Mouse (Mus musculus) heart, embryonic 13.5 days (tissue): ENCODE data around the gene Zfp456. TPM values are rescaled to one million over a fixed set of nuclear protein-coding genes. Genes with fewer than 3 reads are reported as not detected.
A peak's percentile ranks its signal among the peaks of the same experiment; 100 is the strongest.
"Not testable (repeated sequence)": the region's sequence is repeated elsewhere in the genome, so short reads cannot be mapped to it uniquely, and the experiment has no call there.

Source experiments
- ATAC-seq: fragments of 200-750 bp; cut with Nextera tagmentation; 2 replicates; pipeline ENCODE4 v1.8.0; 2017; ENCODE audit warnings: moderate TSS enrichment; ENCODE audit not compliant: insufficient number of reproducible peaks, low FRiP score, low TSS enrichment; ENCODE audit errors: extremely low read depth
- H3K27ac ChIP-seq: fragments of 300-500 bp; sonication (generic); replicated peaks from 2 replicates; pipeline ENCODE4 v1.5.1; 2015; ENCODE audit warnings: moderate library complexity, mild to moderate bottlenecking, inconsistent platforms
- H3K27me3 ChIP-seq: fragments of 300-500 bp; sonication (generic); replicated peaks from 2 replicates; pipeline ENCODE4 v1.6.1; 2015; ENCODE audit warnings: mild to moderate bottlenecking, inconsistent platforms
- H3K36me3 ChIP-seq: fragments of 300-500 bp; sonication (generic); 2 replicates; pipeline ENCODE4 v1.6.1; 2015; ENCODE audit warnings: mild to moderate bottlenecking, inconsistent platforms
- H3K4me1 ChIP-seq: fragments of 300-500 bp; sonication (generic); 2 replicates; pipeline ENCODE4 v1.6.1; 2015; ENCODE audit warnings: inconsistent platforms
- H3K4me2 ChIP-seq: fragments of 300-500 bp; sonication (generic); 2 replicates; pipeline ENCODE4 v1.6.1; 2015; ENCODE audit warnings: inconsistent platforms, mild to moderate bottlenecking, moderate library complexity
- H3K4me3 ChIP-seq: fragments of 300-500 bp; sonication (generic); 2 replicates; pipeline ENCODE4 v1.5.1; 2015; ENCODE audit warnings: moderate library complexity, mild to moderate bottlenecking, inconsistent platforms
- H3K9ac ChIP-seq: fragments of 300-500 bp; sonication (generic); 2 replicates; pipeline ENCODE4 v1.6.1; 2015; ENCODE audit warnings: inconsistent platforms, mild to moderate bottlenecking, moderate library complexity
- H3K9me3 ChIP-seq: fragments of 300-500 bp; sonication (generic); 2 replicates; pipeline ENCODE4 v1.6.1; 2016; ENCODE audit warnings: inconsistent platforms
- WGBS: fragments of 180-500 bp; shearing (Covaris S2); methylation state at CpG from one replicate; pipeline ENCODE4 v1.1.7; 2015; ENCODE audit warnings: mixed read lengths; 5-methylcytosine and 5-hydroxymethylcytosine counted together
- polyA plus RNA-seq: library from polyadenylated mRNA; unstranded; fragments of >200 nt; fragmentation: Nextera tagmentation; extraction: Ambion mirVana; gene quantifications from 2 replicates; pipeline ENCODE4 v1.2.1, GENCODE M21; 2015

The Zfp456 gene
- polyA plus RNA-seq, result 1.0 and 1.2 TPM in 2 replicates

DNA sequence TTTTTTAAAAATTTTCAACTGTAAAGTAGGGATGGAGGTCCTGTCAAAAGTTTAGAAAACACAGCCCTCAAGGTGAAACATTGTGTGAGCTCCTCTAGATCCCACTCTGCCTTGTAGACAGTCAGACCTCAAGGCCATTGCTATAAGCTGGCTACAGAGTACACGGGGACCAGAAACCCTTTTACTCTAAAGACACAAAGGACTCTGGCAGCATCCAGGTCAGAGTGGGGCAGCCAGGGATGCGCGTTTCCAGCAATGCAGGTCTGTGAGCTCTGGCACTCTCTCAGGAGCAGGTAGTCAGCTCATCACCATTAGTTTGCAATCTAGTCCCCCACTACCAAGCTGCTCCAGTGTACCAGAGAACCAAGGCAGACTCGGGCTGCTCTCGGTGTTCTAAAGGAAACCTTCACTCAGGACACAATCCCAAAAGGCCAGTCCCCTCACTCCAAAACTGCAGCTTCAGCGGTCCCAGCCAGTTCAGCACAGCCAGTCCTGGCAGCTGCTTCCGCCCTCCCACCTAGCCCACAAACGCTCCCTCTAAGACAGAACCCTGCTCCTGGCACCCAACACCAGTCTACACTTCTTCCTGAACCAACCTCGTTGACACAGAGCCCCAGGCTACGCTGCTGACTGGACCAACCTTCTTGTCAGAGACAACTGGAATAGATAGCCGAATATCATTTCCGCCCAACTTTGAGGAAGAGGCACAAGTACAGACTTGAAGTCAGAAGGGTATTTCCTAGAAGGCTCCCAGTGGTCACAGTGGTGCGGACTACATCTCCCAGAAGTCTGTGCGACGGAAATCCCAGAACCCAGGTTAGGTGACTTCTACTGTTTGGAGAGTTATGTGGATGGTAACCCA is at the start of gene Zfp456, which contains the start of gene Gm28041:
Gene Zfp456, minus strand, starts transcription at position 761 of the 862 bp plus-strand sequence.
Gene Gm28041, minus strand, starts transcription at position 684 of the 862 bp plus-strand sequence.
- not testable (repeated sequence) for H3K27me3 ChIP-seq, H3K9me3 ChIP-seq, H3K36me3 ChIP-seq, H3K27ac ChIP-seq, H3K4me1 ChIP-seq
- 13% methylated on average over 15 of the region's 15 CpGs for WGBS
- Histone ChIP-seq H3K4me3 (peak within 1 kb of the TSS; percentile 58), H3K4me2 (peak within 1 kb of the TSS; percentile 68), H3K9ac (peak within 1 kb of the TSS; percentile 70)
- ATAC-seq, result peak; percentile 78; the same call in 1 of the 2 replicates

- H3K4me3 ChIP-seq, H3K4me2 ChIP-seq, H3K27ac ChIP-seq, H3K27me3 ChIP-seq, H3K36me3 ChIP-seq, H3K9ac ChIP-seq, ATAC-seq, H3K9me3 ChIP-seq, H3K4me1 ChIP-seq: not testable (repeated sequence)
- 65% methylated on average over 2 of the region's 2 CpGs for WGBS
Observed at GRCm38 (mm10) chr13:67422532-67422931, 46.9 kb upstream of the Zfp456 start.

- peak; percentile 61 for ATAC-seq
- Histone ChIP-seq H3K27me3 (peaks cover 4% of the 10 kb centered on the region; the same call in 1 of the 2 replicates), H3K9me3 (no peaks in the 10 kb centered on the region), H3K4me2 (peak within 1 kb of the TSS; percentile 93), H3K9ac (peak within 1 kb of the TSS; percentile 79), H3K36me3 (no peaks in the 10 kb centered on the region), H3K4me3 (peak within 1 kb of the TSS; percentile 75), H3K27ac (no peak within 1 kb of the TSS), H3K4me1 (peaks cover 7% of the 10 kb centered on the region)
- 2% methylated on average over 22 of the region's 22 CpGs for WGBS
Observed at GRCm38 (mm10) chr13:67421207-67421857, 45.7 kb upstream of the Zfp456 start, which contains the start of gene Zfp459. Gene Zfp459, minus strand, starts transcription at chr13:67421418.

DNA sequence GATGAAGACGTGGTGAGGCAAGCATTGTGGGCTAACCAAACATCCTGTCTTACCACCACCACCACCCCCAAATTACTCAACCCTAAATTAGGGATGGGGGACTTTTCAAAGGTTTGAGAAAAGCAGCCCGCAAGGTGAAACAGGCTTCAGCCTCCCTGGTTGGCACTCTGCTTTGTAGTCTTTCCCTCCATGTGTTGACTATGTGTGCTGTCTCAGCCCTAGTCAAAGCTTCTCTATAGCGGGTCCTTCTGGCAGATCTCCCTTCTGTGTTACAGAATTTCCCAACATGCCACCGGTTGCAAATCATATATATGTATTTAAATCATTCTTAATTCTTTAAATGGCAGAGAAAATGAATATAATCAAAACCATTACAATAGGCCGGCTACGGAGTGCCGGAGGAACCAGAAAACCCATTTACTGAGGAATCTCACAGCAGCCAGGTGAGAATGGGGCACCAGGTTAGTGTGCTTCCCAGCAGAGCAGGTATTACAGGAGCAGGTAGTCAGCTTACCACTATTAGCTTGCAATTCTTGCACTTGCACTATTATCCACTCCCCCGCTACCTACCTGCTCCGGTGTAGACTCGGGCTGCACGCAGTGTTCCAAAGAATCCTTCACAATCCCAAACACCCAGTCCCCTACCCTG is 45.1 kb upstream of the Zfp456 start:
- peak overlapping the region; percentile 93 for H3K4me2 ChIP-seq
- no peaks in the 10 kb centered on the region for H3K9me3 ChIP-seq
- ATAC-seq, result no peak
- H3K4me1 ChIP-seq, result peaks cover 7% of the 10 kb centered on the region
- H3K9ac ChIP-seq, result peak overlapping the region; percentile 79
- H3K27me3 ChIP-seq, result peaks cover 4% of the 10 kb centered on the region; the same call in 1 of the 2 replicates
- H3K27ac ChIP-seq, result no peak overlapping the region
- peak overlapping the region; percentile 75 for H3K4me3 ChIP-seq
- no peaks in the 10 kb centered on the region for H3K36me3 ChIP-seq
- WGBS, result 31% methylated on average over 11 of the region's 11 CpGs

DNA sequence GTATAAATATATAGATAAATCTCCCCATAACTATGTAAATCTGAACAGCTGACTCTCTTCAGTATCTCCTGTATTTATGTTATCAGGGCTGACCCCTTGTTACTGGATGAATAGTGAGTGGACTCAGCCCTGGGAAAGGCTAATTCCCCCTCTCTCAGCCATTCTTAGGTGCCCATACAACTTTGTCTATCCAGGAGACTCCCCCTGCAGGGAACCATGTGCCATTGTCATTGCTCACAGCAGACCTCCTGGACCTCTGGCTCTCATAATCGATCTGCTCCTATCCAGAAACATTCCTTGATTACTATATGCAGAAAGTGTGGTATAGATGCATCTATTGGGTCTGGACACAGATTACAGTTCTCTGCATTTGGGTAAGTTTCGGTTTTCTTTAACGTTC is 41.2 kb upstream of the Zfp456 start:
- Histone ChIP-seq H3K27ac (no peak overlapping the region), H3K27me3 (peaks cover 4% of the 10 kb centered on the region; the same call in 1 of the 2 replicates), H3K9me3 (no peaks in the 10 kb centered on the region), H3K4me1 (peaks cover 7% of the 10 kb centered on the region), H3K36me3 (no peaks in the 10 kb centered on the region), H3K4me2 (no peak overlapping the region), H3K9ac (no peak overlapping the region), H3K4me3 (no peak overlapping the region)
- WGBS, result 80% methylated on average over 3 of the region's 3 CpGs
- no peak for ATAC-seq

GRCm38 (mm10) chr13:67415759-67416158 is 40.1 kb upstream of the Zfp456 start:
- ATAC-seq, result no peak
- Histone ChIP-seq H3K27ac (no peak overlapping the region), H3K9ac (no peak overlapping the region), H3K27me3 (peaks cover 4% of the 10 kb centered on the region; the same call in 1 of the 2 replicates), H3K9me3 (no peaks in the 10 kb centered on the region), H3K4me3 (no peak overlapping the region), H3K36me3 (no peaks in the 10 kb centered on the region), H3K4me2 (no peak overlapping the region), H3K4me1 (peaks cover 2% of the 10 kb centered on the region)
- 79% methylated on average over 6 of the region's 6 CpGs for WGBS

DNA sequence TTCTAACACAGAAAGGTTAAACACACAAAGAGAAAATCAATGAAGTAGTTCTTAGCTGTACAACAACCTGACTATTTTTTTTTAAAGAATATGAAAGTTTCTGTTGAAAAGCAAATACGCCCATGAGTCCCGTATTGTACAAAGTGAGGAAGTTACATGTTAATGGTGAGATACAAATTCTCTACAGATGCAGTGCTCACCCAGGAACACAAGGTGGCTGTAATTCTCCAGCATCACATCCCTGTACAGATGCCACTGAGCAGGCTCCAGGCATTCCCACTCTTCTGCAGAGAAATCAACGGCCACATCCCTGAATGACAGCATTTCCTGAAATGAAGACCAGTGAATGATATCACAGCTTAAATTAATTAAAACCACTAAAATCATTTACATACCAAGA is 38.0 kb upstream of the Zfp456 start:
- ATAC-seq, H3K27me3 ChIP-seq, H3K4me1 ChIP-seq, H3K27ac ChIP-seq, H3K4me3 ChIP-seq, H3K36me3 ChIP-seq, H3K4me2 ChIP-seq, H3K9me3 ChIP-seq, H3K9ac ChIP-seq: not testable (repeated sequence)
- WGBS, result 54% methylated on average over 3 of the region's 3 CpGs

- H3K36me3 ChIP-seq, result peaks cover 12% of the 10 kb centered on the region
- not testable (repeated sequence) for H3K27me3 ChIP-seq, H3K4me1 ChIP-seq, H3K27ac ChIP-seq, H3K9me3 ChIP-seq
- peak; percentile 94 for ATAC-seq
- H3K4me3 ChIP-seq, result peak within 1 kb of the TSS; percentile 76
- H3K9ac ChIP-seq, result peak within 1 kb of the TSS; percentile 85
- peak within 1 kb of the TSS; percentile 68 for H3K4me2 ChIP-seq
- 6% methylated on average over 16 of the region's 16 CpGs for whole genome bisulfite sequencing
Observed at GRCm38 (mm10) chr13:67399183-67399903, 23.7 kb upstream of the Zfp456 start, which contains the start of gene Zfp429. Gene Zfp429, minus strand, starts transcription at chr13:67399819.

DNA sequence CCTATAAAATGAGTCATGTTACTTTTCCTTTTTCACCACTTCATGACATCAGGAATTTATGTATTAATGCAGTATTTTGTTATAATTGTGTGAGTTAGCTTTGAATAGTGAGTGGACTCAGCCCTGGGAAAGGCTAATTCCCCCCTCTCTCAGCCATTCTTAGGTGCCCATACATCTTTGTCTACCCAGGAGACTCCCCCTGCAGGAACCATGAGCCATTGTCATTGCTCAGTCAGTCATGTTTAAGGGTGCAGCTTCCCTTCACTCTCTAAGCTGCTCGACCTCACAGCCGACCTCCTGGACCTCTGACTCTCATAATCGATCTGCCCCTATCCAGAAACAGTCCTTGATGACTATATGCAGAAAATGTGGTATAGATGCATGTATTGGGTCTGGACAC is 645 bp upstream of the Zfp456 start:
- WGBS, result 81% methylated on average over 3 of the region's 3 CpGs
- H3K4me2 ChIP-seq, H3K36me3 ChIP-seq, H3K9ac ChIP-seq, H3K9me3 ChIP-seq, H3K4me3 ChIP-seq, H3K27ac ChIP-seq, H3K27me3 ChIP-seq, ATAC-seq, H3K4me1 ChIP-seq: not testable (repeated sequence)

GRCm38 (mm10) chr13:67360131-67360744 is 15.4 kb downstream of the Zfp456 start, which contains the start of the genes Gm28044 and Zfp953:
Gene Gm28044, minus strand, starts transcription at chr13:67360536.
Gene Zfp953, minus strand, starts transcription at chr13:67360605.
- under 1% methylated on average over 15 of the region's 15 CpGs for WGBS
- Histone ChIP-seq H3K4me2 (peak within 1 kb of the TSS; percentile 72), H3K27me3 (no peaks in the 10 kb centered on the region), H3K4me1 (peaks cover 13% of the 10 kb centered on the region), H3K27ac (peak within 1 kb of the TSS; percentile 55; the same call in 1 of the 2 replicates), H3K9ac (peak within 1 kb of the TSS; percentile 84), H3K36me3 (no peaks in the 10 kb centered on the region), H3K9me3 (no peaks in the 10 kb centered on the region), H3K4me3 (peak within 1 kb of the TSS; percentile 71)
- peak; percentile 76 for ATAC-seq
